Mouse (Mus musculus) neural tube, embryonic 15.5 days (tissue): ENCODE results near the gene Lrp1. TPM values are rescaled to one million over a fixed set of nuclear protein-coding genes. Genes with fewer than 3 reads are reported as not detected.
A peak's percentile ranks its signal among the peaks of the same experiment; 100 is the strongest.

Experiments
- ATAC-seq: fragments of 200-750 bp; cut with Nextera tagmentation; 2 replicates; pipeline ENCODE4 v1.8.0; 2017; ENCODE audit warnings: mild to moderate bottlenecking, moderate TSS enrichment, moderate library complexity; ENCODE audit not compliant: low FRiP score
- H3K27ac ChIP-seq: fragments of 300-500 bp; sonication (generic); replicated peaks from 2 replicates; pipeline ENCODE4 v1.5.1; 2015; ENCODE audit warnings: mild to moderate bottlenecking, inconsistent platforms
- H3K27me3 ChIP-seq: fragments of 300-500 bp; sonication (generic); replicated peaks from 2 replicates; pipeline ENCODE4 v1.6.1; 2015; ENCODE audit warnings: inconsistent platforms
- H3K36me3 ChIP-seq: fragments of 300-500 bp; sonication (generic); 2 replicates; pipeline ENCODE4 v1.6.1; 2015; ENCODE audit warnings: inconsistent platforms
- H3K4me1 ChIP-seq: fragments of 300-500 bp; sonication (generic); 2 replicates; pipeline ENCODE4 v1.6.1; 2015; ENCODE audit warnings: inconsistent platforms
- H3K4me2 ChIP-seq: fragments of 300-500 bp; sonication (generic); 2 replicates; pipeline ENCODE4 v1.6.1; 2015; ENCODE audit warnings: inconsistent platforms, mild to moderate bottlenecking, moderate library complexity
- H3K4me3 ChIP-seq: fragments of 300-500 bp; sonication (generic); replicated peaks from 2 replicates; pipeline ENCODE4 v1.5.1; 2015; ENCODE audit warnings: mild to moderate bottlenecking, inconsistent platforms
- H3K9ac ChIP-seq: fragments of 300-500 bp; sonication (generic); replicated peaks from 2 replicates; pipeline ENCODE4 v1.6.1; 2015; ENCODE audit warnings: mild to moderate bottlenecking, inconsistent platforms
- H3K9me3 ChIP-seq: fragments of 300-500 bp; sonication (generic); replicated peaks from 2 replicates; pipeline ENCODE4 v1.6.1; 2016; ENCODE audit warnings: inconsistent platforms
- WGBS: fragments of 180-500 bp; shearing (Covaris S2); methylation state at CpG from one replicate; pipeline ENCODE4 v1.1.7; 2015; ENCODE audit warnings: mixed read lengths; 5-methylcytosine and 5-hydroxymethylcytosine counted together
- polyA plus RNA-seq: library from polyadenylated mRNA; unstranded; fragments of >200 nt; fragmentation: Nextera tagmentation; extraction: Ambion mirVana; gene quantifications from 2 replicates; pipeline ENCODE4 v1.2.1, GENCODE M21; 2015

Gene Lrp1
- polyA plus RNA-seq, 1 experiment from 2014 or later: 108 TPM

DNA sequence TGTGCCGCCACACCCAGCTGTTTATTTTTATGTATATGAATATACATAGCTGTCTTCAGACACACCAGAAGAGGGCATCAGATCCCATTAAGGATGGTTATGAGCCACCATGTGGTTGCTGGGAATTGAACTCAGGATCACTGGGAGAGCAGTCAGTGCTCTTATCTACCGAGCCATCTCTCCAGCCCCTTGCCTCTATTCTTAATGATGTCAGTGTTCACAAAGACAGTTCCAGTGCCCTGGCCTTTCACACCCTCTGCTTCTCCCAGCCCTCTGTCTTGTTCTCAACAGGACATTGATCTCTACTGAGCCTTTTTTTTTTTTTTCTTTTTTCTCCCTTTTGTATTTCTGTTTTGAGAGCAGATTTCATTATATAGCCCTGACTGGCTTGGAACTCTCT is 35.4 kb downstream of the Lrp1 start:
- Histone ChIP-seq H3K9ac (no peak overlapping the region), H3K4me3 (no peak overlapping the region), H3K4me2 (no peak overlapping the region), H3K27ac (no peak overlapping the region), H3K9me3 (no peaks in the 10 kb centered on the region), H3K27me3 (no peaks in the 10 kb centered on the region), H3K4me1 (no peaks in the 10 kb centered on the region), H3K36me3 (peaks cover 94% of the 10 kb centered on the region)
- ATAC-seq: no peak
- WGBS: 70% methylated on average over 2 of the region's 2 CpGs

DNA sequence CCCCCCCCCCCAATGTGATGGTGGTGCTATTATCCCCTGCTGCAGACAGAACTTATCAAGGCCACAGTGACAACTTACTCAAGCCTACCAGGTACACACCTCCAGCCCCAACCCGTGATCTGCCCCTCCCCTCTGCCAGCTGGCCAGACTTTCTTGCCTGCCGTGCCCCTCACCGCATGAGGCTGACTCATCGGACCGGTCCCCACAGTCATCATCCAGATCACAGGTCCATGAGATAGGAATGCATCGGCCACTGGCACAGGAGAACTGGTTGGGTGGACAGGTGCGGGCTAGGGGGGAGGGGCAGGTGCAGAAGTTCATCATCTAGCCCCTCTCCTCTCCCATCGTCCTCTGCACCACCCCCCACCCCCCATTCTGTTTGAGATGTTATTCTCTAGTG is 37.3 kb downstream of the Lrp1 start:
- no peak overlapping the region for H3K27ac ChIP-seq
- no peaks in the 10 kb centered on the region for H3K4me1 ChIP-seq
- WGBS: 80% methylated on average over 8 of the region's 8 CpGs
- H3K9ac ChIP-seq: no peak overlapping the region
- no peaks in the 10 kb centered on the region for H3K9me3 ChIP-seq
- no peak overlapping the region for H3K4me3 ChIP-seq
- no peak overlapping the region for H3K4me2 ChIP-seq
- H3K36me3 ChIP-seq: peaks cover 93% of the 10 kb centered on the region
- ATAC-seq: no peak
- no peaks in the 10 kb centered on the region for H3K27me3 ChIP-seq

DNA sequence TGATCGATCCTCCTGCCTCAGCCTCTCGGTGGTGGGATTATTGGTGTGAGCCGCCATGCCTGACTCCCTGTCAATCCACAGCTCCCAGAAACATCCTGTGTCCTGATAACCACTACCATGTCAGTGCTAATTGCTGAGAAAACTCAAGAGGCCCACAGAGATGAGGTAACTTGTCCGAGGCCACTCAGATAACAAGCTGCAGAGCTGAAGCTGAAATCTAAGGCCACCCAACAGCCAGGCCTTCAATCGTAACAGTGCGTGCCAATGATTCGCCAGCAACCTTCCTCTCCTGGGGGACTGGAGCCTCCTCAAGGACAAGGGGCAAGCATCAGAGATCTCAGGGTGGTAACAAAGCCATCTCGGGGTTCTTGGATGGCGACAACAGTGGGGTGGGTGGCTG is 39.7 kb downstream of the Lrp1 start:
- Histone ChIP-seq H3K36me3 (peaks cover 98% of the 10 kb centered on the region), H3K9ac (no peak overlapping the region), H3K4me3 (no peak overlapping the region), H3K9me3 (no peaks in the 10 kb centered on the region), H3K27me3 (no peaks in the 10 kb centered on the region), H3K27ac (no peak overlapping the region), H3K4me2 (no peak overlapping the region), H3K4me1 (no peaks in the 10 kb centered on the region)
- ATAC-seq: no peak
- WGBS: 94% methylated on average over 9 of the region's 9 CpGs

DNA sequence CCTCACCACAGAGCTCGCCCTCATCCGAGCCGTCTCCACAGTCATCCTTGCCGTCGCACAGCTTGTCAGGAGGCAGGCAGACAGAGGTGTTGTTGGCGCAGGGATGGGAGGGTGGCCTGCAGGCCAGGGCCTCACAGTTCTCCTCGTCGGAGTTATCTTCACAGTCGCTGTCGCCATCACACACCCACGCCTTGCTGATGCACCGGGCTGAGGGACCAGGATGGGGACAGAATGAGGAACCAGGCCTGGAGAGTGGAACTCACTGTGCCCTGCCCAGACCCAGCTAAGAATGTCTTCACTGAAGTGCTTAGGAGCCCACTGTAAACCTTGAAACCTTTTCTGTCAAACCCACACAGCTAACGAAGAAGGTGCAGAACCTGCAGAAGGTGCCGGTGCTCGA is 43.0 kb downstream of the Lrp1 start:
- Histone ChIP-seq H3K9me3 (no peaks in the 10 kb centered on the region), H3K4me2 (no peak overlapping the region), H3K36me3 (peaks cover 99% of the 10 kb centered on the region), H3K4me3 (no peak overlapping the region), H3K27ac (no peak overlapping the region), H3K9ac (no peak overlapping the region), H3K27me3 (no peaks in the 10 kb centered on the region), H3K4me1 (no peaks in the 10 kb centered on the region)
- 93% methylated on average over 15 of the region's 15 CpGs for WGBS
- ATAC-seq: no peak

DNA sequence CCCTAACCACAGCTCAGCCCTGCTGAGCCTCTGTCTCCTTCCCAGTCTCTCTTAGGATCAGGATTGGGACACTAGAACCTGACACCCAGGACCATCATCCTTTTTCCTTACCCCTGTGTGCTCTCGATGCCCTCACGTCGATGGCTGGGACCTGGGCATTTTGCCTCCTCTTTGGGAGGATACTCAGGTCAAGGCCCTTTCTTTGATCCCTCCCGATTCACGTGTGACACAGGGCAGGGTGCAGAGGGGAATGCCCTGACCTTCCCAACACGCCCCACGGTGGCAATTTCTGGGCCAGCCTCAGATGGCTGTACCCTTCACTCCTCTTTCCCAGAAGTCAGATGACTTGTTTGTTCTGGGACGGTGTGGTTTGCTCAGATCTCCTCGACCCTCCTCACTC is 43.8 kb downstream of the Lrp1 start:
- no peak for ATAC-seq

DNA sequence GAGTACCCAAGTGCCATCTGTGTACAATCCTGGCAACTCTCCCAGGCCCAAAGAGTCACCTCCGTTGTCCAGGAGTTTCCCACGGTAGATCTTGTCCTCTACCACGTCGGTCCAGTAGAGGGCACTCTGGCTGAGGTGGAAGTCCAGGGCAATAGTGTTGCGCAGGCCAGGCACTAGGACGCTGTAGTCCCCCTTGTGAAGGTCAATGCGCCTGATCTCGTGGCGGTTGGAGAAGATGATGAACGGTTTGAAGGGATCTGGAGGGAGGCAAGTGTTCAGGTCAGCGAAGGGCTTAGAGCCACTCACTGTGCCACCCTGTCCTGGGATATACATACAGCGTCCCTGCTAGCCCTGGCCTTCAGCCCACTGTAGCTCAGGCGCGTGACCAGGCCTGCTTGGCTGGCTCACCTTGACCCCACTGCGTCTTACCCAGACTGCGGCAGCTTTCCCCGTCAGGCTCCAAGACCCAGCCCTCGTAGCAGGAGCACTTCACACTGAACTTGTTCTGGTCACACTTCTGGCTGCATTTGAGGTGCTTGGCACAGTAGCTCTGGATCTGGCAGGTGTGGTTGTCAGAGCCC is 44.5 kb downstream of the Lrp1 start:
- no peak overlapping the region for H3K9ac ChIP-seq
- peaks cover 99% of the 10 kb centered on the region for H3K36me3 ChIP-seq
- no peak overlapping the region for H3K4me3 ChIP-seq
- H3K27me3 ChIP-seq: no peaks in the 10 kb centered on the region
- no peaks in the 10 kb centered on the region for H3K9me3 ChIP-seq
- no peak overlapping the region for H3K27ac ChIP-seq
- H3K4me1 ChIP-seq: no peaks in the 10 kb centered on the region
- WGBS: 62% methylated on average over 18 of the region's 18 CpGs
- no peak for ATAC-seq
- H3K4me2 ChIP-seq: no peak overlapping the region

More for the DNA sequence above, 43.8 kb downstream of the Lrp1 start:
- Histone ChIP-seq H3K9ac (no peak overlapping the region), H3K4me3 (no peak overlapping the region), H3K27ac (no peak overlapping the region), H3K9me3 (no peaks in the 10 kb centered on the region), H3K27me3 (no peaks in the 10 kb centered on the region), H3K4me1 (no peaks in the 10 kb centered on the region), H3K4me2 (no peak overlapping the region), H3K36me3 (peaks cover 99% of the 10 kb centered on the region)
- 89% methylated on average over 9 of the region's 9 CpGs for WGBS

DNA sequence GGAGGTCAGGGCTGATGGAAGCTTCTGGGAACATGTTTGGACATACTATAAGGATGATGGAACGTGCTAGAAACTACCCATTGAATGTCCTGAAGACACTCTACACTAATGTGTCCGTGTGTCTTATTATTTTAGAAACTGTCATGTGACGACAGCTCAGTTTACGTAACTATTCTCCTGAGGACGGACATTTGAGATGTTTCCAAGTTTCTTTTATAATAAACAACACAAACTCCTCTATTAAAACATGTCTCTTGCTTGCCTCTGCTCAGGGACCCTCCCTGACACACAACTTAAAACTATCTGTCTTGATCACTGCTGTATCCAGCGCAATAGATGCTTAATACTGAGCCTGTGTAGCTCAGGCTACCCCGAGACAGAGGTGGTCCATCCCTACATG is 45.2 kb downstream of the Lrp1 start:
- H3K4me2 ChIP-seq: no peak overlapping the region
- no peaks in the 10 kb centered on the region for H3K9me3 ChIP-seq
- WGBS: 91% methylated on average over 7 of the region's 7 CpGs
- H3K9ac ChIP-seq: no peak overlapping the region
- no peak overlapping the region for H3K27ac ChIP-seq
- ATAC-seq: no peak
- H3K36me3 ChIP-seq: peaks cover 99% of the 10 kb centered on the region
- no peaks in the 10 kb centered on the region for H3K4me1 ChIP-seq
- H3K27me3 ChIP-seq: no peaks in the 10 kb centered on the region
- no peak overlapping the region for H3K4me3 ChIP-seq

DNA sequence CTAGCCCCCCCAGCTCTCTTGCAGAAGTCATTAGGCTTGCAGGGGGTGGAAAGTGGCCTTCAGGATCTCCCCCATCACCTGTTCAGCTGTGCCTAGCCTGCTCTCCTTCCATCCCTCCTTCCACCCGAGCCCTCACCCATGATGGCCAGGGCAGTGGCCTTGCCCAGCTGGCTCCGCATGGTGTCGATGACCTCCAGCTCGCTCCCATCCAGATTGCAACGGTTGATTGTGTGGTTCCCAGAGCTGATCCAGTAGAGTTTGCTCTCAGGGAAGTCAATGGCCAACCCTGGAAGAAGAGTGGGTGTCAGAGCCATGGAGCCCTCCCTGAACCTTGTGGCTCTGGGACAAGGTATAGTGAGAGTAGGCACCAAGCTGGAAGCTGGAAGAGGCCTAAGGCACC is 48.7 kb downstream of the Lrp1 start:
- Histone ChIP-seq H3K36me3 (peaks cover 90% of the 10 kb centered on the region), H3K27ac (no peak overlapping the region), H3K9ac (no peak overlapping the region), H3K27me3 (no peaks in the 10 kb centered on the region), H3K4me1 (no peaks in the 10 kb centered on the region), H3K4me2 (no peak overlapping the region), H3K4me3 (no peak overlapping the region), H3K9me3 (no peaks in the 10 kb centered on the region)
- ATAC-seq: no peak
- WGBS: 91% methylated on average over 5 of the region's 5 CpGs

DNA sequence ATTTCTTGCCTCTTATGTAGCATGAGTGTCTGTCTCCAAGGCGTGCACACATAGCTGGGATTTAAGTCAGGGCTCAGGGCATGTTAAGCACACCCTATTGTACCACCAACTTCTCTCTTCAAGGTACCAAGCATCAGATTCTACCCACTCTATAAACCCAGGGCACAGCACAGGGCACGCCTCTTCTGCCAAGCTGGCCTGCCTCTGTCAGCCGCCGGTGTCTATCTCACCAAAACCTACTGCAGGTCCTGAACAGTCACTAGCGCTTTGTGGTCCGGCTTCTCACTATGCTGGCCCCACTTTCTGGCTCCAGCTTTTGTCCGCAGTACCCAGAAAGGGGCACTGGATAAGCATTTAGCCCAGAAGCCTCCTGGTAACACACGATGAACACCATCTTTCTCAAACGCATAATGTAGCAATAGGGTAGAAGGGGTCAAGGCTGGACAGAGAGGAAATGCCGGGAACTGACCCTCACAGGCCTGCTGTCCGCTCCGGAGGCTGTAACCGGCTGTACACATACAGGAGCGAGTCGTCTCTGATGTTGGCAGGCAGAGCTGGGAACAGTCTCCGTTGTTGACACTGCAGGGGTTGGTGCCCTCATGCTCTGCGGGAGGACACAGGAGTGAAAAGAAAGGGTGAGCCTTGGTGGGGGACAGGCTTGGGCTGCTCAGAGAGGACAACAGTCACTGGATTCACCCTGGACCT is 49.9 kb downstream of the Lrp1 start:
- 94% methylated on average over 17 of the region's 17 CpGs for WGBS

DNA sequence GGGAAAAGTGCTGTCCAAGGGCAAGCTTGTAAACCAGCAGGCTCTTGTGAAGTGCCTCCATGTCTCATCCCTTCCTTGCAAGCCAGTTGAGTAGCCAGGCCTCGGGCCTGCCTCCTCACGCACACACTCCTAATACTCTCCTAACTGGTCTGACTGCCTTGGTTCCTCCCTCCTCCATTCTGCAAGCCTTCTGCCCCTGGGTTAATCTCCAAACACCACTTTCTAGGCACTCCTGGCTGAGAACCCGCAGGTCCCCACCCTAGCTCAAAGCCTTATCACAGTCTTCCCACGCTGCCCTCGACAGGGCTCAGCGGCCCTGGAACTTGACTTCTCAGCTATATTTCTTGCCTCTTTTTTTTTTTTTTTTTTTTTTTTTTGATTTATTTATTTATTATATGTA is 50.6 kb downstream of the Lrp1 start:
- no peaks in the 10 kb centered on the region for H3K4me1 ChIP-seq
- H3K27ac ChIP-seq: no peak overlapping the region
- no peak overlapping the region for H3K4me3 ChIP-seq
- no peak overlapping the region for H3K9ac ChIP-seq
- H3K36me3 ChIP-seq: peaks cover 88% of the 10 kb centered on the region
- no peak for ATAC-seq
- H3K27me3 ChIP-seq: no peaks in the 10 kb centered on the region
- H3K9me3 ChIP-seq: no peaks in the 10 kb centered on the region
- H3K4me2 ChIP-seq: no peak overlapping the region
- WGBS: 86% methylated on average over 6 of the region's 6 CpGs

More for the DNA sequence above, 49.9 kb downstream of the Lrp1 start:
- no peaks in the 10 kb centered on the region for H3K27me3 ChIP-seq
- H3K36me3 ChIP-seq: peaks cover 90% of the 10 kb centered on the region
- H3K9me3 ChIP-seq: no peaks in the 10 kb centered on the region
- no peak for ATAC-seq
- no peak overlapping the region for H3K27ac ChIP-seq
- H3K9ac ChIP-seq: no peak overlapping the region
- no peak overlapping the region for H3K4me2 ChIP-seq
- no peaks in the 10 kb centered on the region for H3K4me1 ChIP-seq
- H3K4me3 ChIP-seq: no peak overlapping the region

DNA sequence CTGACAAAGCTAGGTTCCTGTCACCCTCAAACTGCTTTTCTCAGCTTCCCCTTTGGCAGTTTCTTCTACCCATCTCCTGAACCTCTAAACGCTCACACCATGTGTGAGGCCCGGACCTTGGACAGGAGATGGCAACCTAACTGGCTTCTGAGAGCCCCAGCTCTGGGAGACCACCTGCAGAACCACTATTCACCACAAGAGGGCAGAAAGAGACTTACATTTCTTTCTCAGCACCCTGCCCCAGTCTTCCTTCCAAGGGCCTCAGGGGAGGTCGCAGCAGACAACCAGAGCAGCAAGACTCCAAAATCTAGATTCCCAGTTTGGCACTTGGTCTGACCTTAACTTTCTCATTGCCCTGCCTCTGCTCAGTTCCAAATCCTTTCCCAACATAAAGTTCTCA is 51.5 kb downstream of the Lrp1 start:
- Histone ChIP-seq H3K36me3 (peaks cover 82% of the 10 kb centered on the region), H3K27ac (no peak overlapping the region), H3K9ac (no peak overlapping the region), H3K4me1 (no peaks in the 10 kb centered on the region), H3K4me2 (no peak overlapping the region), H3K4me3 (no peak overlapping the region), H3K27me3 (no peaks in the 10 kb centered on the region), H3K9me3 (no peaks in the 10 kb centered on the region)
- peak; percentile 52; the same call in 1 of the 2 replicates for ATAC-seq
- 29% methylated on average over 3 of the region's 3 CpGs for WGBS

DNA sequence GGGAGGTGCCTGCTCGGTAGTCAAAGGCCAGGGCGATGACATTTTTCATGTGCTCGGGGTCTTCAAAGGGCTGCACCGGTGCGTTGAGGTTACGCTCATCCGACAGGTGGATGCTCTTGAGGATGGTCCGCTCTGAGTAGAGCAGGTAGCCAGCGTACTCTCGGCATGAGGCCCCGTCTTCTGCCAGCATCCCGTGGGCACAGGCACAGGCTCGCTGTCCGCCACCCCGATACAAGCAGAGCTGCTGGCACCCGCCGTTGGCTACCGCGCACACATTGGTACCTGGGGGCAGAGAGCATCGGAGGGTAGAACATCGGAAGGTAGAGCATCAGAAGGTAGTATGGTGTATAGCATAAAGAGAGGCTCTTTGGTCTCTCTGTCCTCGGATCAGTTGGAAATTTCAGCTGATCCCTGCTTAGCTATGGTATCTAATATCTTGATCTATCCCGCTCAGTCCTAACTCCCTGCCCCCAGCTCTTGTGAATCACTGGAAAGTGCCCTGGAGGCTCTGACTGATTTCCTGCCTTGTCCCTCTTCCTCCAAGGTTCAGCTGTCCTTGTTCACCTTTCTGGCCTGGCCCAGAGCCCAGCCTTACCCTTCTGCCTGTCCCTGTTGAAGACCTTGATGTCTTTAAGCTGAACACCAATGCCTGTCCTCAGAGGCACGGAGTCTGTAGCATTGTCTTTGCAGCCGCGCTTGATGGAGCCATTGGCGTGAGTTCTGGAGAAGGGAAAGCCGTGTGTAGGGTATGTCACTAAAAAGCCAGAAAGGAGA is 54.2 kb downstream of the Lrp1 start:
- peaks cover 82% of the 10 kb centered on the region for H3K36me3 ChIP-seq
- H3K4me1 ChIP-seq: no peaks in the 10 kb centered on the region
- no peaks in the 10 kb centered on the region for H3K27me3 ChIP-seq
- no peak overlapping the region for H3K4me2 ChIP-seq
- 93% methylated on average over 28 of the region's 28 CpGs for WGBS
- H3K9ac ChIP-seq: no peak overlapping the region
- no peak for ATAC-seq
- H3K9me3 ChIP-seq: no peaks in the 10 kb centered on the region
- H3K27ac ChIP-seq: no peak overlapping the region
- H3K4me3 ChIP-seq: no peak overlapping the region
